Mouse (Mus musculus): ENCODE measurements around the gene S100a16. TPM values are rescaled to one million over a fixed set of nuclear protein-coding genes. Genes with fewer than 3 reads are reported as not detected.
A peak's percentile ranks its signal among the peaks of the same experiment; 100 is the strongest.

The S100a16 gene
- 32.8 TPM in 2 replicates for polyA plus RNA-seq (2016; fragmentation: Nextera tagmentation; extraction: Ambion mirVana)

DNA sequence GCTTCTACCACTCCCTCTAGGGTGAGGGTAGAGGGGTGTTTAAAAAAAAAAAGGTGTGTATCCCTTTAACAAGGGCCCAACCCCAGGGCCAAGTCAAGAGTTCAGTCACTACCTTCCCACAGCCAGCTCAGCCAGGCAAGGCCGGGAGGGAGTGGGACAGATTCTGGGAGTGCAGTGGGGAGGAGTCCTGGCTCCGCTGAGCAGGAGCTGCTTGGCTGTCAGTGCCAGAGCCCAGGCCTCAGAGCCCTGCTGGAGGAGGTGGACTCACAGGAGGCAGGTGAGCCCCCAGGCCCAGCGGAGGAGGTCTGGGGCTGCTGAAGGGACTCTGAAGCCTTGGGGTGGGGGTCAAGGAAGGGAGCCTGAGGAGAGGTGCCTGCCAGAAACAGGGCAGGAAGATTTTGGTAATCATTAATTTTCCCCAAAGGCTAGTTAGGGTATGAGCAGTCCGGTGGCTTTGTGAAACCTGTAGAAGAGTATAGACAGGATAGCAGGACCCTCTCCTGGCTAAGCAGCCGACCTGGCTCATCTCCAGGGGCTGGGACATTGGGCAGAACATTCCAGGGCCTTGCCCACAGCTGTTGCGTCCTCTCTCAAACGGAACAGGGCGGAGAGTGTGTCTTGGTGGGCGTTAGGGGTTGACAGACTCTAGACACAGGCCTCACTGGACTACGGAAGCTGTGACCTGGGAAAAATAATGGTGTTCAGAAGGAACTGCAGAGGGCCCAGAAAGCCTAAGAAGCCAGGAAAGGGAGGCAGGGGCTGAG lies at the start of gene S100a16:
S100a16 (plus strand) TSS at position 114 of the 764 bp plus-strand sequence.
- no peaks in the 10 kb centered on the region for H3K36me3 ChIP-seq
- no peaks in the 10 kb centered on the region; the same call in 1 of the 2 replicates for H3K4me1 ChIP-seq
- no peak within 1 kb of the TSS for H3K9ac ChIP-seq
- H3K9me3 ChIP-seq (replicated peaks), result no peaks in the 10 kb centered on the region
- no peak within 1 kb of the TSS for H3K27ac ChIP-seq
- H3K4me3 ChIP-seq, result peak within 1 kb of the TSS; percentile 13; the same call in 1 of the 2 replicates
- peak; percentile 65 for ATAC-seq
- H3K4me2 ChIP-seq, result peak within 1 kb of the TSS; percentile 9
- WGBS (ENCODE audit: insufficient replicate concordance), result 47% methylated on average over 10 of the region's 10 CpGs
- H3K27me3 ChIP-seq (replicated peaks), result peaks cover 21% of the 10 kb centered on the region; the same call in 1 of the 2 replicates

- Histone ChIP-seq H3K27ac (no peak overlapping the region), H3K4me2 (no peak overlapping the region), H3K9me3 (replicated peaks) (no peaks in the 10 kb centered on the region), H3K9ac (no peak overlapping the region), H3K4me1 (peaks cover 18% of the 10 kb centered on the region), H3K27me3 (replicated peaks) (no peaks in the 10 kb centered on the region), H3K36me3 (peaks cover 59% of the 10 kb centered on the region), H3K4me3 (no peak overlapping the region)
- 84% methylated on average over 6 of the region's 6 CpGs for WGBS (ENCODE audit: insufficient replicate concordance)
- ATAC-seq, result no peak
Measured at GRCm38 (mm10) chr3:90488576-90488975, 48.5 kb upstream of the S100a16 start.

- Histone ChIP-seq H3K4me3 (peak within 1 kb of the TSS; percentile 84), H3K9ac (peak within 1 kb of the TSS; percentile 82), H3K4me1 (peaks cover 24% of the 10 kb centered on the region), H3K27me3 (replicated peaks) (no peaks in the 10 kb centered on the region), H3K9me3 (replicated peaks) (no peaks in the 10 kb centered on the region), H3K4me2 (peak within 1 kb of the TSS; percentile 69), H3K36me3 (peaks cover 47% of the 10 kb centered on the region), H3K27ac (peak within 1 kb of the TSS; percentile 79)
- peak; percentile 99 for ATAC-seq
- WGBS (ENCODE audit: insufficient replicate concordance), result under 1% methylated on average over 37 of the region's 37 CpGs
Measured at GRCm38 (mm10) chr3:90490696-90491256, 46.3 kb upstream of the S100a16 start, which contains the start of gene Snapin. Gene Snapin (minus strand): TSS chr3:90491033.

GRCm38 (mm10) chr3:90491350-90491749 lies 45.7 kb upstream of the S100a16 start:
- Histone ChIP-seq H3K4me3 (peak overlapping the region; percentile 18; the same call in 1 of the 2 replicates), H3K27ac (0 out of 2 replicates have a peak overlapping the region, but pooled peaks have one; percentile 38), H3K4me1 (peaks cover 24% of the 10 kb centered on the region), H3K36me3 (peaks cover 47% of the 10 kb centered on the region), H3K9ac (no peak overlapping the region), H3K27me3 (replicated peaks) (no peaks in the 10 kb centered on the region), H3K4me2 (peak overlapping the region; percentile 69), H3K9me3 (replicated peaks) (no peaks in the 10 kb centered on the region)
- 36% methylated on average over 2 of the region's 2 CpGs for WGBS (ENCODE audit: insufficient replicate concordance)
- no peak; the same call in 1 of the 2 replicates for ATAC-seq

DNA sequence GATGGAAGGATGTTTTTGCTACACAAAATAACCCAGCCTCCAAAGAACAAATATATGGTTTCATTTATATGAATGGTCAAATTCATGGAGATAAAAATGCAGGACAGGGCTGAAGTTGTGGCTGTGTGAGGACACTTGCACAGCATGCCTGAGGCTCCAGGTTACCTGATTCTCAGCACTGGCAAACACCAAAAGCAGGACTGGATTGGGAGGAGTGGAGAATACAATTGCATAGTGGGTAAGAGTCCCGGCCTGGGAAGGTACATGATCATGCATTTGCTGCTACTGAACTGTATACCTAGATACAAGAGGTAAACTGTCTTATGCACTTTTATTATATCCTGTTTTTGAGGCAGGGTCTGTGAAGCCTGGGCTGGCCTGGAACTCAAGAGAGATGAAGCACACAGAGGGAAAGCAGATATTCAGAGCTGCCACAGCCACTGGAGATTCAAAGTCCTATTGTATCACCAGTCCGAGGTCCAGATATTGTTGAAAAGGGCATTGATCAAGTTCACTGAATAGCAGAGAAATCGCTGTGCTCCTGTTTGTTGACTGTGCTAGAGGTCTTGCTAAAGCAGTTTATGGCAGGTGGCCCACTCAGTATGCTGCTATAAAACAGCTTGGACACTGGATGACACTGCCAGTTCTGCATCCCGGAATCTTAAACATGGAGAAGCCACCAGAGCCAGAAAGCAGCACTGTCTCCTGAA lies 43.1 kb upstream of the S100a16 start:
- no peak overlapping the region for H3K27ac ChIP-seq
- H3K36me3 ChIP-seq, result peaks cover 48% of the 10 kb centered on the region
- H3K9me3 ChIP-seq (replicated peaks), result no peaks in the 10 kb centered on the region
- no peak for ATAC-seq
- peaks cover 27% of the 10 kb centered on the region for H3K4me1 ChIP-seq
- no peak overlapping the region for H3K9ac ChIP-seq
- WGBS (ENCODE audit: insufficient replicate concordance), result 65% methylated on average over 4 of the region's 4 CpGs
- H3K4me2 ChIP-seq, result no peak overlapping the region
- H3K4me3 ChIP-seq, result no peak overlapping the region
- no peaks in the 10 kb centered on the region for H3K27me3 ChIP-seq (replicated peaks)

DNA sequence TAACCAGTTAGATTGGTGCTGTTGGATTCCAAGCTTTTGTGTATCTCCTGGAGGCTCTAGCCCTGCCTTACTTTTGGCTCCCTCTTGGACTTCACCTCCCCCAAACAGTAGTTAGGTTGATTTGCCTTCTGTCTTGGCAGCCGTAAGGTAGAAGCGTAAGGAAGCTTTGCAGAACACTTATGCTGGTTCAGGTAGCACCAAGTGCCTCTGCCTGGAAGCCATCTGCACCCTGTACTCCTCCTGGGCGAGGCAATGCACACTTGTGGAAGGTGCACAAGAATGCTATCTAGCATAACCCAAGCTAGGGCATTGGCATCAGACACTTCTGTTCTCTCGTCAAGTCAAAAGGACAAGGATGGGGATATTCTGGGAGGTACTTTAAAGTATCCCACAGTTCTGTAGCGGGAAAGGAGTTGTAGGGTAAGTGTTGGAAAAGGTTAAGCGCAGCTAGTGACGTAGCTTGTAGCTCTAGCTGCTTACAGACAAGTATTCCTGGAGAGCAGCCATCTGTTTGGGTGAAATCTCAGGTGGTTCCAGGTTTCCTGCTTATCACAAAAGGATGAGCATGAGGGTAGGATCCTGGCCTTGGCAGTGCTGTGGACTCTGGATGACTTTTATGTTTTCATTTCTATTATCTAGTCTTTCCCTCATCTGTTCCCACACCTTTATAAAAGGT lies 41.1 kb upstream of the S100a16 start:
- Histone ChIP-seq H3K4me2 (no peak overlapping the region), H3K4me3 (no peak overlapping the region), H3K36me3 (peaks cover 61% of the 10 kb centered on the region), H3K4me1 (peaks cover 12% of the 10 kb centered on the region; the same call in 1 of the 2 replicates), H3K27ac (no peak overlapping the region), H3K9ac (no peak overlapping the region), H3K27me3 (replicated peaks) (no peaks in the 10 kb centered on the region), H3K9me3 (replicated peaks) (no peaks in the 10 kb centered on the region)
- no peak for ATAC-seq
- 90% methylated on average over 7 of the region's 7 CpGs for WGBS (ENCODE audit: insufficient replicate concordance)

- no peaks in the 10 kb centered on the region for H3K9me3 ChIP-seq (replicated peaks)
- ATAC-seq, result no peak
- H3K4me2 ChIP-seq, result no peak overlapping the region
- no peak overlapping the region for H3K27ac ChIP-seq
- peaks cover 77% of the 10 kb centered on the region for H3K36me3 ChIP-seq
- H3K4me3 ChIP-seq, result no peak overlapping the region
- H3K4me1 ChIP-seq, result 0 out of 2 replicates have a peak, but pooled peaks cover 9% of the 10 kb centered on the region
- no peak overlapping the region for H3K9ac ChIP-seq
- no peaks in the 10 kb centered on the region for H3K27me3 ChIP-seq (replicated peaks)
Measured at GRCm38 (mm10) chr3:90497597-90497996, 39.5 kb upstream of the S100a16 start.

DNA sequence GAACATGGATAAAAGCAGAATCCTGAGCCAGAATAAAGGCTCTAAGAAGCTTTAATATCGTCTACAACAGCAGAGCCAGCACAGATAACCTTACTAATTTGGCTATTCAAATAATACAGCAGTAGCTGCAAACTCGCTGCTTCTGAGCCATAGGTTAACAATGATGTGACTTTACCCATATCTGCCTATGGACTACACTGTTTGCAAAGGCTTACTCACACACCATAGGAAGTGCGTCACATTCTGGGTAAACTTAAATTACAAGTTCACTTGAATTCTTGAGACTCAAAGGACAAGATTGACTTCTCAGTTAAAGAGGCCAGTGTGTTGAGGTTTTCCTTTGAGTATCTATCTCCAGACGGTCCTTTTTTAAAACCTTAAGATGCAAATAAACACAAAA lies 33.6 kb upstream of the S100a16 start:
- no peak for ATAC-seq
- H3K36me3 ChIP-seq, result peaks cover 92% of the 10 kb centered on the region
- no peaks in the 10 kb centered on the region for H3K9me3 ChIP-seq (replicated peaks)
- 83% methylated on average over 4 of the region's 4 CpGs for WGBS (ENCODE audit: insufficient replicate concordance)
- peaks cover 20% of the 10 kb centered on the region for H3K4me1 ChIP-seq
- H3K4me2 ChIP-seq, result no peak overlapping the region
- no peaks in the 10 kb centered on the region for H3K27me3 ChIP-seq (replicated peaks)
- H3K9ac ChIP-seq, result no peak overlapping the region
- H3K27ac ChIP-seq, result no peak overlapping the region
- no peak overlapping the region for H3K4me3 ChIP-seq

- H3K36me3 ChIP-seq, result peaks cover 74% of the 10 kb centered on the region
- peaks cover 27% of the 10 kb centered on the region for H3K4me1 ChIP-seq
- H3K4me3 ChIP-seq, result no peak overlapping the region
- H3K27me3 ChIP-seq (replicated peaks), result no peaks in the 10 kb centered on the region
- no peak overlapping the region for H3K9ac ChIP-seq
- no peak overlapping the region for H3K4me2 ChIP-seq
- WGBS (ENCODE audit: insufficient replicate concordance), result 90% methylated on average over 5 of the region's 5 CpGs
- H3K27ac ChIP-seq, result no peak overlapping the region
- H3K9me3 ChIP-seq (replicated peaks), result no peaks in the 10 kb centered on the region
- no peak for ATAC-seq
Measured at GRCm38 (mm10) chr3:90505216-90505615, 31.8 kb upstream of the S100a16 start.

DNA sequence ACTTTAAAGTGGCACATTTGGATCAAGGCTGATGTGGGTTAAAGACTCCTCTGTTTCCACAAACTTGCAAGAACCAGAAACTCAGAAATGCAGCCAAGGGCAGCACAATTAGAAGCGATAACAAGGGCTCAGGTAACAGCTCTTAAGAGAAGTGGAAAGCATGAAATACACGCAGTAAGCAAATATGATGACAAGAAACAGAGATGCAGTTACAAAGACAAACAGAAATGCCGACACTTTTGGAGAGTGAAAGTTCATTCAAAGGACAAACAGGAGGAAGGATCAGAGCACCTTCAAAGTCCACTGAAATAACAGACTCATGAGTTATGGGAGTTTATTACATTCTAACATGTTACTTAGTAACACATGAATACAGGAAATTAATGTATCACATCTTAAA lies 30.7 kb upstream of the S100a16 start:
- H3K27me3 ChIP-seq (replicated peaks), result no peaks in the 10 kb centered on the region
- no peak for ATAC-seq
- 95% methylated on average over 3 of the region's 3 CpGs for WGBS (ENCODE audit: insufficient replicate concordance)
- no peak overlapping the region; the same call in 1 of the 2 replicates for H3K9ac ChIP-seq
- no peaks in the 10 kb centered on the region for H3K9me3 ChIP-seq (replicated peaks)
- no peak overlapping the region for H3K4me2 ChIP-seq
- H3K4me1 ChIP-seq, result peaks cover 29% of the 10 kb centered on the region
- H3K4me3 ChIP-seq, result no peak overlapping the region
- no peak overlapping the region for H3K27ac ChIP-seq
- peaks cover 69% of the 10 kb centered on the region for H3K36me3 ChIP-seq

DNA sequence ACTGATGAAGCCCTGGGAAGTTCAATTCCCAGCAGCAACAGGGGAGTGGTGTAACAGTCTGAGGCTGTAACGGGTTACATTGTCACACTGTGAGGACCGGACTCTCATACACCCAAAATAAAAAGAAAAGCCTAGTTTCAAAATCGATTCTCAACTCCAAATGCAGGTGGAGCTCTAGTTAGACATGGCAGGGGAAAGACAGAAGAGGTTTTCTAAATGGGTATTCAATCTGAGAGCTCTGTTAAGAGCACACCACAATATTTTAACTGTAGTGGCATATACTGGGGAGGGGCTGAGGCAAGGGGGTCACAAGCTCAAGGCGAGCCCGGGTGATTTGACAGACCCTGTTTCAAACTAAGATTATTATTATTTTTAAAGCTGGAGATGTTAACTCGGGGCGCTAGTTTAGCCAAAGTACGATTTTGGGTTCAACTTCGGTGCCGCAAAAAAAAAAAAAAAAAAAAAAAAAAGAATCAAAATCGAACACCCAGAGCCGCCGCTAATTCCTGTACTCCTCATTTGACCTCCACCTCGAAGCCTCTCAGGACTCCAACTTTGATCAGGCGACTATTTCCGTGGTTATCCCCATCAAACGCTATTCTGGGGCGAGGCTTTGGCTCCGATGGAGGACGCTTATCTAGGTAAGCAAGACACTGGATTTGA lies 28.6 kb upstream of the S100a16 start:
- Histone ChIP-seq H3K4me2 (peak overlapping the region; percentile 84), H3K4me3 (peak overlapping the region; percentile 97), H3K36me3 (peaks cover 49% of the 10 kb centered on the region), H3K4me1 (peaks cover 32% of the 10 kb centered on the region), H3K27ac (peak overlapping the region; percentile 90), H3K9ac (peak overlapping the region; percentile 94), H3K9me3 (replicated peaks) (no peaks in the 10 kb centered on the region), H3K27me3 (replicated peaks) (peaks cover 17% of the 10 kb centered on the region)
- 2% methylated on average over 20 of the region's 20 CpGs for whole genome bisulfite sequencing (ENCODE audit: insufficient replicate concordance)
- no peak for ATAC-seq

All from liver, embryonic 12.5 days (tissue).